ENCODE assay signal across 28 mouse cellular contexts in genomic region chr5:137836611-137837010, GRCm38 (mm10). TPM values are rescaled to one million over a fixed set of nuclear protein-coding genes. Genes with fewer than 3 reads are reported as not detected.
"Had no signal": no experiment of that assay in that cellular context is flagged by ENCODE, and none has a peak within 500 bp of the region (broad histone marks: within the 10 kb centered on the region; RNA-seq: fewer than 3 reads in every experiment).

No protein-coding gene starts in this region.

- H3K27ac ChIP-seq: heart, embryonic 13.5 days; heart, embryonic 15.5 days; hindbrain, embryonic 13.5 days; hindbrain, embryonic 15.5 days; hindbrain, postnatal 0 days; intestine, embryonic 15.5 days; layer of hippocampus, adult 2 months; left cerebral cortex, adult 2 months; limb, embryonic 10.5 days; limb, embryonic 12.5 days had no signal

- ATAC-seq: hindbrain, postnatal 0 days; intestine, embryonic 15.5 days had no signal

- DNase-seq: heart, adult 18-20 months; heart, postnatal 14 days; heart, postnatal 36 days; kidney, adult 11 months; kidney, adult 2 months; kidney, postnatal 10 days; kidney, postnatal 25 days; kidney, postnatal 4 days; liver had no signal

- H3K4me1 ChIP-seq: heart, embryonic 13.5 days; heart, embryonic 15.5 days; hindbrain, embryonic 13.5 days; hindbrain, embryonic 15.5 days; intestine, embryonic 15.5 days; limb, embryonic 10.5 days; limb, embryonic 12.5 days had no signal

- H3K4me3 ChIP-seq: heart, embryonic 13.5 days; heart, embryonic 15.5 days; hindbrain, embryonic 13.5 days; hindbrain, embryonic 15.5 days; intestine, embryonic 15.5 days; layer of hippocampus, adult 2 months; left cerebral cortex, adult 2 months; limb, embryonic 10.5 days; limb, embryonic 12.5 days had no signal

RNA-seq across cellular contexts. Expression of gene Pilrb1, which starts 21.3 kb away (rescaled TPM):
- total RNA-seq: gastrocnemius, postnatal 14 days; gastrocnemius, postnatal 36 days; hindbrain, postnatal 0 days; layer of hippocampus, adult 2 months; layer of hippocampus, postnatal 10 days; layer of hippocampus, postnatal 25 days; left cerebral cortex, adult 2 months; left cerebral cortex, postnatal 14 days; left cerebral cortex, postnatal 36 days had no signal
- polyA plus RNA-seq: hindbrain, embryonic 11.5 days; hindbrain, embryonic 13.5 days; hindbrain, embryonic 15.5 days; hindbrain, postnatal 0 days; limb, embryonic 10.5 days; limb, embryonic 12.5 days had no signal

RNA-seq across cellular contexts. Expression of gene Pilrb2, which starts 35.0 kb away (rescaled TPM):
- total RNA-seq: gastrocnemius, adult 18-20 months; gastrocnemius, adult 8-10 months; hindbrain, postnatal 0 days; layer of hippocampus, adult 2 months; layer of hippocampus, postnatal 10 days; layer of hippocampus, postnatal 25 days; left cerebral cortex, adult 2 months; left cerebral cortex, postnatal 14 days; left cerebral cortex, postnatal 36 days had no signal
- polyA plus RNA-seq: hindbrain, embryonic 11.5 days; hindbrain, embryonic 13.5 days; hindbrain, embryonic 15.5 days; hindbrain, postnatal 0 days; limb, embryonic 10.5 days; limb, embryonic 12.5 days had no signal
